ENCODE assay signal across 11 mouse cellular contexts in the genomic region with DNA sequence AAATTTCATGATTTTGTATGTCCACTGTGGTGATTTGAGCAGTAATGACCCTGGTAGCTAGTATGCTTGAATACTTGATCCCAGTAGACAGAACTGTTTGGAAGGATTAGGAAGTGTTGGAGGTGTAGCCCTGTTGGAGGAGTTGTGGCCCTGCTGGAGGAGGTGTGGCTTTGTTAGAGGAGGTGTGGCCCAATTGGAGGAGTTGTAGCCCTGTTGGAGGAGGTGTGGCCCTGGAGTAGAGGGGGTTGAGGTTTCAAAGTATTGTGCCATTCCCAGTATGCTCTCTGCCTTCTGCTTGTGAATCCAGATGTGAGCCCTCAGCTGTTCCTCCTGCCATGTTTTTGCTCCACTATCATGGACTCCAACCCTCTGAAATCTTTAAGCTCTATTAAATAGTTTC.
"Had no signal": no experiment of that assay in that cellular context is flagged by ENCODE, and none has a peak within 500 bp of the region (broad histone marks: within the 10 kb centered on the region; RNA-seq: fewer than 3 reads in every experiment).

No protein-coding gene starts in this region.

- ATAC-seq: liver, postnatal 0 days; lung, postnatal 0 days; midbrain, embryonic 15.5 days had no signal

- DNase-seq: kidney, adult 8-10 months; kidney, postnatal 10 days; layer of hippocampus, adult 9-11 months; liver, postnatal 0 days; lung, embryonic 14.5 days; retina, postnatal 1 day; right cerebral cortex, postnatal 25 days; spleen, adult 18-20 months; thymus, postnatal 25 days had no signal
